20 mouse cellular contexts compared by ENCODE assay signal in the genomic region with DNA sequence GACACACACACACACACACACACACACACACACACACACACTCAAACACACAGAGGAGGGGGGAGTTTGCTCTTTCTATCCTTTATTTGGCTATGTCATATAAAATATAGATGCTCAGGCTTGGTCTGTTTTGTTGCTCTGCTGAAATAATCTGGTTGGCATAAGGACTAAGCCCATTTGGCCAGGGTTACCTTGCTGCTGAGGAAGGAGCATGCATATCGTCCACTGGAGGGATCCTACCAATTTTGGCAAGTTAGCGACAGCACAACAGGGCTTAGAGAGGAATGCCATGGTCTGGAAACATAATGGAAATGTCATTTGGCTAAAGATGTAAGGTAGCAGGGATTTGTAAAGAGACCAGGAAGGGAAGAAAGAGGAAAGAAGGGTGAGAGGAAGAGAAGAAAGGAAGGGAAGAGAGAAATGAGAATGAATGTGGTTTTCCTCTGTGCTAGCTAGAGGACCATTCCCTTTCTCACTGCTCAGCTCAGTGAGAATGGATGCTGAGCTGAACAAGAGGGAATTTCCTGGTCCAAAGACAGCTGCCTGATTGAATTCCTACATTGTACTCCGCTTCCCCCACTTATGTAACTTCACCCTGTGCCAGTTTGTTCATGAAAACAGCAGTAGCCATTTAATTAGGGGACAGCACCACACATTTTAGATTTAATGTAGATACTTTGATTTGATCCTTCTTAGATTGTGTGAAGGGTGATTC. TPM values are rescaled to one million over a fixed set of nuclear protein-coding genes. Genes with fewer than 3 reads are reported as not detected.
DNase-seq lines count a peak whose midpoint lies in the region; ATAC-seq lines count a peak whose summit lies in the region.
"Had no signal": no experiment of that assay in that cellular context is flagged by ENCODE, and none has a peak within 500 bp of the region (broad histone marks: within the 10 kb centered on the region; RNA-seq: fewer than 3 reads in every experiment).

No protein-coding gene starts in this region.

- peaks cover 43% of the 10 kb centered on the region for H3K27me3 ChIP-seq in midbrain, embryonic 13.5 days
- peaks cover 29% of the 10 kb centered on the region for H3K27me3 ChIP-seq in midbrain, embryonic 11.5 days (ENCODE audit: control insufficient read depth, insufficient read depth, low read length)
- H3K27me3 ChIP-seq in neural tube, embryonic 15.5 days (replicated peaks): 0 out of 2 replicates have a peak, but pooled peaks cover 7% of the 10 kb centered on the region
- H3K27me3 ChIP-seq in embryonic facial prominence, embryonic 10.5 days (replicated peaks; ENCODE audit: low read depth, poor library complexity, severe bottlenecking): peaks cover 52% of the 10 kb centered on the region

- H3K4me3 ChIP-seq in midbrain, embryonic 13.5 days (replicated peaks): peak overlapping the region; percentile 2; the same call in 1 of the 2 replicates
- H3K4me3 ChIP-seq in midbrain, embryonic 11.5 days (ENCODE audit: low read depth, low read length): no peak overlapping the region
- peak overlapping the region; percentile 75 for H3K4me3 ChIP-seq in neural tube, embryonic 15.5 days (replicated peaks)
- H3K4me3 ChIP-seq in embryonic facial prominence, embryonic 10.5 days: no peak overlapping the region
- H3K4me3 ChIP-seq: limb, embryonic 15.5 days had no signal

- H3K9me3 ChIP-seq in midbrain, embryonic 13.5 days: no peaks in the 10 kb centered on the region
- H3K9me3 ChIP-seq in midbrain, embryonic 11.5 days (ENCODE audit: control insufficient read depth, low read length): no peaks in the 10 kb centered on the region
- H3K9me3 ChIP-seq in neural tube, embryonic 15.5 days (replicated peaks): no peaks in the 10 kb centered on the region
- H3K9me3 ChIP-seq in embryonic facial prominence, embryonic 10.5 days: no peaks in the 10 kb centered on the region
- H3K9me3 ChIP-seq: limb, embryonic 15.5 days had no signal

- H3K27ac ChIP-seq in midbrain, embryonic 13.5 days: no peak overlapping the region
- H3K27ac ChIP-seq in midbrain, embryonic 11.5 days (ENCODE audit: low read depth, low read length): no peak overlapping the region
- H3K27ac ChIP-seq in neural tube, embryonic 15.5 days (replicated peaks): no peak overlapping the region
- no peak overlapping the region for H3K27ac ChIP-seq in embryonic facial prominence, embryonic 10.5 days (replicated peaks)
- H3K27ac ChIP-seq: limb, embryonic 15.5 days; stomach, postnatal 0 days had no signal

- ATAC-seq in cerebellum, adult (ENCODE audit: insufficient number of reproducible peaks, low FRiP score, low TSS enrichment): peak; percentile 65; the same call in 1 of the 2 replicates
- ATAC-seq in midbrain, embryonic 13.5 days: no peak
- no peak for ATAC-seq in midbrain, embryonic 11.5 days (ENCODE audit: low FRiP score)
- ATAC-seq in neural tube, embryonic 15.5 days (ENCODE audit: low FRiP score): no peak
- ATAC-seq: CD4-positive, CD25-positive, alpha-beta regulatory T cell, adult 4 months; forebrain, postnatal 0 days had no signal

- no peaks in the 10 kb centered on the region for H3K36me3 ChIP-seq in midbrain, embryonic 13.5 days
- H3K36me3 ChIP-seq in midbrain, embryonic 11.5 days (ENCODE audit: control insufficient read depth, insufficient read depth, low read length): no peaks in the 10 kb centered on the region
- no peaks in the 10 kb centered on the region for H3K36me3 ChIP-seq in neural tube, embryonic 15.5 days
- no peaks in the 10 kb centered on the region for H3K36me3 ChIP-seq in embryonic facial prominence, embryonic 10.5 days (replicated peaks)
- H3K36me3 ChIP-seq: G1E; limb, embryonic 15.5 days had no signal

- H3K9ac ChIP-seq in midbrain, embryonic 13.5 days (replicated peaks): no peak overlapping the region
- H3K9ac ChIP-seq in midbrain, embryonic 11.5 days (ENCODE audit: low read length): no peak overlapping the region
- peak overlapping the region; percentile 34; the same call in 1 of the 2 replicates for H3K9ac ChIP-seq in neural tube, embryonic 15.5 days (replicated peaks)
- H3K9ac ChIP-seq: forebrain, postnatal 0 days; limb, embryonic 15.5 days had no signal

- peak overlapping the region; percentile 99 for H3K4me2 ChIP-seq in midbrain, embryonic 13.5 days (replicated peaks)
- no peak overlapping the region for H3K4me2 ChIP-seq in midbrain, embryonic 11.5 days
- peak overlapping the region; percentile 89 for H3K4me2 ChIP-seq in neural tube, embryonic 15.5 days
- H3K4me2 ChIP-seq: limb, embryonic 15.5 days had no signal

- no peak for DNase-seq in cerebellum, adult 8-10 months
- DNase-seq in midbrain, embryonic 11.5 days (ENCODE audit: low spot score, missing footprints): no peak
- peak; percentile 42 to 62 for DNase-seq in cerebellum, postnatal 36 days
- DNase-seq in embryonic facial prominence, embryonic 10.5 days (ENCODE audit: low spot score): no peak
- DNase-seq in embryo, embryonic 10.5 days (ENCODE audit: low spot score): no peak
- DNase-seq: forebrain, postnatal 0 days; gastrocnemius, postnatal 10 days; kidney, adult 2 months; kidney, postnatal 36 days; layer of hippocampus, adult 9-11 months; lung, postnatal 14 days; thymus, postnatal 14 days had no signal

- peaks cover 14% of the 10 kb centered on the region for H3K4me1 ChIP-seq in midbrain, embryonic 13.5 days (replicated peaks)
- H3K4me1 ChIP-seq in midbrain, embryonic 11.5 days (ENCODE audit: control insufficient read depth, insufficient read depth, low read length): peaks cover 10% of the 10 kb centered on the region; the same call in 1 of the 2 replicates
- peaks cover 21% of the 10 kb centered on the region for H3K4me1 ChIP-seq in neural tube, embryonic 15.5 days
- H3K4me1 ChIP-seq in embryonic facial prominence, embryonic 10.5 days: peaks cover 19% of the 10 kb centered on the region

- WGBS in midbrain, embryonic 13.5 days: 69% methylated on average over 3 of the region's 3 CpGs
- WGBS in midbrain, embryonic 11.5 days: 62% methylated on average over 3 of the region's 3 CpGs
- WGBS in neural tube, embryonic 15.5 days: 45% methylated on average over 3 of the region's 3 CpGs
- 61% methylated on average over 3 of the region's 3 CpGs for WGBS in embryonic facial prominence, embryonic 10.5 days

RNA-seq across cellular contexts. Expression of a gene that starts 5.4 kb away (rescaled TPM):
- polyA plus RNA-seq in midbrain, embryonic 13.5 days (2015; fragmentation: Nextera tagmentation; extraction: Ambion mirVana): 14.8 and 15.0 TPM in 2 replicates
- polyA plus RNA-seq in midbrain, embryonic 11.5 days (2014; fragmentation: Nextera tagmentation; extraction: Ambion mirVana): 0.87 and 1.7 TPM in 2 replicates
- 64.5 and 69.1 TPM in 2 replicates for polyA plus RNA-seq in neural tube, embryonic 15.5 days (2015; fragmentation: Nextera tagmentation; extraction: Ambion mirVana)
- 0.41 and 0.50 TPM in 2 replicates for polyA plus RNA-seq in embryonic facial prominence, embryonic 10.5 days (2016; fragmentation: Nextera tagmentation; extraction: Ambion mirVana)
- polyA plus RNA-seq: CD4-positive, CD25-positive, alpha-beta regulatory T cell, adult 4 months; G1E; kidney, adult 2 months; liver, embryonic 16.5 days had no signal

Comparison
In these comparisons a context has a peak if more than half of its experiments do, and no peak if none do; other contexts are left out.
1. DNase-seq: peak in cerebellum, postnatal 36 days (2 of 2); none in cerebellum, adult 8-10 months (single experiment), midbrain, embryonic 11.5 days (single experiment), embryonic facial prominence, embryonic 10.5 days (single experiment) and embryo, embryonic 10.5 days (single experiment).
2. H3K4me3 ChIP-seq: peak in midbrain, embryonic 13.5 days (single experiment) and neural tube, embryonic 15.5 days (single experiment); none in midbrain, embryonic 11.5 days (single experiment) and embryonic facial prominence, embryonic 10.5 days (single experiment).